Mouse (Mus musculus) 3134 (cell line): ENCODE measurements at regions not wholly inside any gene's neighbourhood (a gene's known extent, or its start where the extent isn't known, plus 50 kb on each side); places are given as distances from the start of the nearest gene placed in this dataset.

Experiments used
- DNase-seq: peaks from one replicate; pipeline ENCODE4 v3.0.0-alpha.2; 2011; ENCODE audit warnings: low spot score; ENCODE audit not compliant: insufficient read length; ENCODE audit errors: extremely low read depth

DNA sequence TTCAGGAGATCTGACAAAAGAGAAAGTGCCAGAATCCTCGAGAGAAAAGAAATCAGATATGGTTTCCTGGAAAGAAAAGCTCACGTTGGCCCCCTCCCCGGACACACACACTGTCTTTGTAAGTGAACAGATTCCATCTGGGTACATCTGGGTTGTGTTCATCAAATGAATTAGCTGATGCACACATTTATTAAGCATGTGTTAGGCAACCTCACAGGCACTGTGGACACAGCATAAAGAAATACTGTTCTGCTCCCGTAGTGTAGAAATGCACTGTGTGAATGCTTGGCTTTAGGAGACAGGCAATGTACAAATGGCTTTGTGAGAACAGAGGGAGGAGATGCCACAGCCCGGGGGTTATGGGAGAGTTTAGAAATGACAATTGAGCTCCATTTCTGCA, 402.3 kb downstream of the Ttll7 start:
- DNase-seq: no peak

GRCm38 (mm10) chr3:147260958-147261595, 408.9 kb downstream of the Ttll7 start:
- DNase-seq: no peak

GRCm38 (mm10) chr3:147266556-147266955, 414.4 kb downstream of the Ttll7 start:
- DNase-seq: no peak

DNA sequence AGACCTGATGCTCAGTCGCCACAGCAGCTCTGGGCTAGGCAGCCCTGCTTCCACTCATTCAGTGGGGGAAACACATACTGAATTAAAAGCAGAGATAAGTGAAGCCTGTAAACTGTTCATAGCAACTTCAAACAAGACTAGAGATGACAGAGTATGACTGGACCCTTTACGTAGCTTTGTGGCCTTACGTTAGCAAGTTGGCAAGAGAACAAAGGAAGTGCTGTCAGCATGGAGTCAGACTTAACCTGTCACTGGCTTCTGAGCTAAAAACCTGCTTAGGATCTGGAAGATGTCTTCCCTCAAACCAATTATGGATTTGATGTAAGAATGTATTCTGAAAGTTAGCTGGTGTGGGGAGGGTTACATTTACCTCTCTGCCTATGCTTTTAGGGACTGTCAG, 421.3 kb downstream of the Ttll7 start:
- no peak for DNase-seq

- DNase-seq: no peak
Observed at GRCm38 (mm10) chr3:147278602-147279001, 426.4 kb downstream of the Ttll7 start.

GRCm38 (mm10) chr3:147283724-147284123, 431.6 kb downstream of the Ttll7 start:
- no peak for DNase-seq

- DNase-seq: no peak
Observed at GRCm38 (mm10) chr3:147284357-147284756, 432.2 kb downstream of the Ttll7 start.

GRCm38 (mm10) chr3:147285496-147285895, 433.3 kb downstream of the Ttll7 start:
- DNase-seq: no peak

GRCm38 (mm10) chr3:147287503-147287902, 435.3 kb downstream of the Ttll7 start:
- no peak for DNase-seq

DNA sequence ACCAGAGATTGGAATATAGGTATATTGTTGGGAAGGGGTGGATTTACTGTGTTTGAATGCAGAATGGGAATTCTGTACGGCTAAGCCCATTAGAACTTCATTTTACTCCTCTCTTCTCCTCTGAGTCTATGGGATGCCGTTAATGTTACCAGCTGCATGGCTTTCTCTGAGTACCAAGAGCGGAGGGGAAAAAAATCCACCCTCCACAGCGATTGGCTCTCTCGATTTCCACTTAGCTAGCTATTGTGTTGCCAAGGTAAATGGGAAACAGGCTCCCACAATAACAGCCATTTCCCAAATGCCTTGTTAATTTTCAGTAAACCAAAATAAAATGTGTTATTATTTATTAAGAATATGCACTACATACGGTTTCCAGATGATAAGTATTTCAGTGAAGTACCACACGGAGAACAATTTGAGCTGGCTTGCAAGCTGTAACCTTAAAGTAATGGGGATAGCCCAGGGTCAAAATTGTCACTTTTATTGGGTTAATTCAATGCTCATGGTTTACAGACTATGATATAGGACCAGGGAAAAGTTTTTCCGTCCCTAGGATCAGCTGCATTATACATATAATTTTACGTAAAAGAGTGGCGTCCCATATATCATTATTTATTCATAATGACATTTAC, 439.6 kb downstream of the Ttll7 start:
- no peak for DNase-seq

DNA sequence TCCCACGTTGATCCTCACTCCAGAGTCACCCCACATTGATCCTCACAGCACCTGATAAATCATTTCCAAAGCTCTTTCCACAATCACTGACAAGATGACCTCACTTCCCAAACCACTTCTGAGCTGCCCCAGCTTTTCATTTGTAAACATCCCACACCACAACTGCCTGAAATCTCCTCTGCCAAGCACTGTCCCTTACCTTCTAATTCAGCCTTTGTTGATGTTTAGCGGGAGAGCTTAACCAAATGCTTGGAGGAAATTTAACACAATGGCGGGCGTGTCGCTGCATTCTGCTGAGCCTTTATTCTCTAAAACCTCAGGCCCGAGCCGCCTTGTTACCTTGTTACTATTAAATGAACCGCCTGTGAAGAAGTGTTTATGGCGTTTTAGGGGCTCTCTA, 445.9 kb downstream of the Ttll7 start:
- no peak for DNase-seq

DNA sequence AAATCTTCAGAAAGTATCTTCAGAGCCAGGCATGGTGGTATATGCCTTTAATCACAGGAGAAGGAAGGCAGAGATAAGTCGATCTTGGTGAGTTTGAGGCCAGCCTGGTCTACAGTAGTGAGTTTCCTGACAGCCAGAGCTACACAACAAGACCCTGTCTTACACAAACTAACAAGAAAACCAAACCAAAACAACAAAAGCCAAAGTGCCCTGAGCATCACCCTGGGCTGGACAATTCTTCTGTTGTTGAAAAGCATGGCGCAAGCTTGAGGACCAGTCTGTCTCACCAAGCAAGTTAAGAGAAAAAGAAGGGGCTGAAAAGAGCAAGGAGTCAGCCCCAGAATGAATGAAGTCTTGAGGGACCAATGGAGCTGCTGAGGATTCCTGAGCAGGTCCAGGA, 473.4 kb downstream of the Ttll7 start:
- DNase-seq: no peak

DNA sequence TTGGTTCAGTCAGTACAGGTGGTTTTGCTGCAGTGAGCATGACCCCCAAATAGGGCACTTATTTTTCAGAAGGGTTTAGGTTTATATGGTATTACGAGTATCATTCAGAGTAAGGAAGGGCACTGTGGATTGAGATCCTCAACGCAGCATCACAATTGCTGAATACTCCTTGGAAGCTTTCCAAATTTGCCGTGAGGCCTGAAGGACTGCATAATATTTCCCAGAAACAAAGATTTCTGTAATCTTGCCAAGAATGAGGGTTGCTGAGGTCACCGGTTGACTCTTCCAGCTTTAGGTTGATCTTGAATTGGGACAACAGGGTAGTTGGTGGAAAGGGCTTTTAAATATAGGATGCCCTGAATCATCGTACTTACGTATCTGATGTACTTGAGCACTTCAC, 482.1 kb downstream of the Ttll7 start:
- DNase-seq: no peak

GRCm38 (mm10) chr3:147335286-147335685, 483.1 kb downstream of the Ttll7 start:
- DNase-seq: no peak

GRCm38 (mm10) chr3:147339427-147339826, 487.3 kb downstream of the Ttll7 start:
- no peak for DNase-seq

GRCm38 (mm10) chr3:147347278-147348039, 495.3 kb downstream of the Ttll7 start:
- DNase-seq: no peak

DNA sequence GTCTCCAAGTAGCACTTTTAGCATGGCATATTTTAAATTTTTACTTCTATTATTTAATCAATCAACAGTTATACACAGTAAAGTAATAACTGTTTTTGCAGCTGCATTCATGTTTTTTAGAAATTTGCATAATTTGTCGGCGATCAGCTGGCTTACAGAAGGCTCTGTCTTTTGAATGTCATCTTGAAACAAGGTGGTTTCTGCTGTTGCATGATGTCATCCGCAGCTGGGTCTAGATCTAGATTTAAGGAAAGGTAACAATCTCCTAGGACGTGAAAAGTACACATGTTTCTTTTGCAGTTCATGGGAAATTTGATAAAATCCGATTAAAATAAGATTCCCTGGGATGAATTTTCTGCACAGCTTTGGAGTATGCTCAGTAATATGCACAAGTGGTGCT, 534.9 kb downstream of the Ttll7 start:
- DNase-seq: no peak

- DNase-seq: no peak
Observed at GRCm38 (mm10) chr3:147398298-147398697, 546.1 kb downstream of the Ttll7 start.

GRCm38 (mm10) chr3:147412274-147412673, 560.1 kb downstream of the Ttll7 start:
- no peak for DNase-seq

DNA sequence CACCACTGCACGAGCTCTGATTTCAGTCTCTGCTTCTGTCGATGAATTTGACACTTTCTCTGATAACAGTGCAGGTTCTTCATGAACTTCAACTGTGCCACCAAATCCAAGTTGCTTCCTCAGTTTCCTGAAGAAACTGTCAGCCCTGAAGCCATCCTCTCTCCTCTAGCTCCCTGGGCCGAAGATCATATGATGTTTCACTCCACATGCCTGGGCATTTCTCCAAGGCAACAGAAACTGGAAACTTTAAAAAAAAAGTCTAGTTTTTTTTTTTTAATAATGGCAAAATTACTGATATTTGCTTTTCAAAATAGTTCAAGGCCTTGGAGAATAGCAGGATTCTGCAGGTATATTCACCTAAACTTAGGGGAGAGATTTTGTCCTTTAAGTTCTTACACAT, 564.8 kb downstream of the Ttll7 start:
- no peak for DNase-seq

GRCm38 (mm10) chr3:147419129-147419528, 567.0 kb downstream of the Ttll7 start:
- no peak for DNase-seq

GRCm38 (mm10) chr3:147422196-147422595, 570.0 kb downstream of the Ttll7 start:
- DNase-seq: no peak
